Mouse (Mus musculus): Measurements from ENCODE around the gene Gm48552. TPM values are rescaled to one million over a fixed set of nuclear protein-coding genes. Genes with fewer than 3 reads are reported as not detected.

Gm48552 gene
- 1.4 TPM for polyA plus RNA-seq (2017; shearing (Covaris generic))

DNA sequence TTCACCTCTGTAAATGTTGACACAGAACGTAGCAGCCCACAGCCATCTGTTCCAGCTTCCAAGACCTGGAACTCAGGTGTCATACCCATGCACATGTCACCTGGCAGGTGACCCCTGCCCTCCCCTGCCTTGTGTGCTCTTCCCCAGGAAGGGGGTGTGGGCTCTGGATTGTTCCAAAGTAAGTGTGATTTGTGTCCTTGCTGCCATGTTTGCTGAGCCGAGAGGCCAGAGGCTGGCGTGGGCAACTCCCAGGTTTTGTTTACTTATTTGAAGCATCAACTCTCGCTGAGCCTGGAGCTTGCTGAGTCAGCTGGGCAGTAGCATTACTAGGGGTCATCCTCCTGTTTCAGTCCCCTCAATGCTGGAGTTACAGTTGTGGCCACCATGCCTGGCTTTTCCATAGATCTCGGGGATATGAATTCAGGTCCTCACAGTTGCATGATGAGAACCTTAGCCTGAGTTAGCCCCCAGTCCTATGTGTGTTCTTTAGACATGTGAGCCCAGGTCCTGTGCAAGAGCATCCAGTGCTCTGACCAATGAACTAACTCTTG lies at the start of gene Gm48552:
TSS of gene Gm48552 (plus strand) at position 501 of the 551 bp plus-strand sequence.

DNA sequence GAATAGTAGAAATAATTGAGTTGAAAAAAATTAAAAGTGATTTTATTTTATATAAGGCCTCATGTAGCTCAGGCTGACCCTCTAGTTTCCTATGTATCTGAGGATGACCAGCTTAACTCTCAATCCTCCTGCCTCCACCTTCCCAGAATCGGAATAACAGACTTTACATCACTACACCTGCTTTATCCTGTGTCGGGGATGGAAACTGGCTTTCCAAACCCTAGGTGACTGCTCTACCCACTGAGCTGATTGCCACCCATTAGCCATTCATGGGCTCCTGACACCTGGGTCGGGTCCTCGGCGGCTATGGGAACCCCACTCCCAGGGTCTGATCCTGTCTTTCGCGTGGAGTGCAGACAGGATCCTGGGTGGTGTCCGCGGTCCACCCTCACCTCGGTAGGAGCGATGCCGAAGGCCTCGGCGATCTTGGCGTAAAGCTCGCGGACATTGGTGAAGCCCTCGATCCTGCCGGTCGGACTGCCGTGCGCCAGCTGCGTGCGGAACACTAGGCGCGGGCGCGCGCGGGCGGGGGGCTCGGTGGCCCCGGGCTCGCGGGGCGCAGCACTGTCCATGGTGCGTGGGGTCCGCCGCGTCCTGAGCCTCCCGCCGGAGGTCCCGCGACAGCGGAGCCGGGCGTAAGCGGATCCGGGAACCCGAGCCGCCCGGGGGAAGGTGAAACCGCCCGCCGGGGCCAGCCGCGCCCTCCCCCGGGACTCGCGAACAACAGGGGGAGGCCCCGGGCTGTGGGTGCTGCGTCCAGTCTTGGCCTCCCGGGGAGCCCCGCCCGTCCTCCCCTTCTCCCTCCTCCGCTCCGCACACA lies 45.9 kb upstream of the Gm48552 start, which contains the start of gene Gipc3:
TSS of gene Gipc3 (minus strand) at position 581 of the 820 bp plus-strand sequence.

GRCm38 (mm10) chr10:81350351-81351063 lies 38.3 kb upstream of the Gm48552 start, which contains the start of gene Hmg20b:
Hmg20b (minus strand) TSS chr10:81350480.

DNA sequence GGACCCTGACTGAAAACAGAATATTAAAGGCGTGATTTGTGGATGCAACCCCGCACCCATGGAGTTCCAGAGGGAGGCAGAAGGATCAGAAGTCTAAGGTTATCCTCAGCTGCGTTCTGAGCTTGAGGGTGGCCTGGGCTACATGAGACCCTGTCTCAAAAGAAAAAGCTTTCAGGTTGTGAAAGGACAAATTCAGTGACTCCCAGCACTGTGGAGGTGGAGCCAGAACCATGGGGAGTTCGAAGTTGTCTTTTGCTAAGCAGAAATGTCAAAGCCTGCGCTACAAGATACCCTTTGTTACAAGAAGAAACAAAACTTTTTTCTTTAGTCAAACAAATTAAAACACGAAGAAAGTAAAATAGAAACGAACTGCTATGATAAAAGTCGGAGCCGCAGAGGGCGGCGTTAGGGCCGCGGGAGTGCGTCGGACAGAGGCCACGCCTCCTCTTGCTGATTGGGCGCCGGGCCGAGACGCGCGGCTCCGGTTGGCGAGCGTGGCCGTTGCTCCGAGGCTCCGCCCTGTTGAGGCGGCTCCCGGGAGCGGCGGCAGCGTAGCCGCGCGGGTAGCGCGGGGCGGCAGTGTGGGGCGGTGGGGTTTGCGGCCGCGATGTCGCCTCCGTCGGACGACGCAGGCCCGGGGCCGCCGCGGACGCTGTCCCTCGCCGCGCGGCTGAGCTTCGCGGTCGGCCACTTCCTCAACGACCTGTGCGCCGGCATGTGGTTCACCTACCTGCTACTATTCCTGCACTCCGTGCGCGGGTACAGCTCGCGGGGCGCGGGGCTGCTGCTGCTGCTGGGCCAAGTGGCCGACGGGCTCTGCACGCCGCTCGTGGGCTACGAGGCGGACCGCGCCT lies 31.6 kb upstream of the Gm48552 start, which contains the start of gene Mfsd12:
TSS of gene Mfsd12 (plus strand) at position 501 of the 854 bp plus-strand sequence.

GRCm38 (mm10) chr10:81365672-81366476 lies 22.9 kb upstream of the Gm48552 start, which contains the start of gene 4930404N11Rik:
4930404N11Rik (minus strand) TSS chr10:81365816.

DNA sequence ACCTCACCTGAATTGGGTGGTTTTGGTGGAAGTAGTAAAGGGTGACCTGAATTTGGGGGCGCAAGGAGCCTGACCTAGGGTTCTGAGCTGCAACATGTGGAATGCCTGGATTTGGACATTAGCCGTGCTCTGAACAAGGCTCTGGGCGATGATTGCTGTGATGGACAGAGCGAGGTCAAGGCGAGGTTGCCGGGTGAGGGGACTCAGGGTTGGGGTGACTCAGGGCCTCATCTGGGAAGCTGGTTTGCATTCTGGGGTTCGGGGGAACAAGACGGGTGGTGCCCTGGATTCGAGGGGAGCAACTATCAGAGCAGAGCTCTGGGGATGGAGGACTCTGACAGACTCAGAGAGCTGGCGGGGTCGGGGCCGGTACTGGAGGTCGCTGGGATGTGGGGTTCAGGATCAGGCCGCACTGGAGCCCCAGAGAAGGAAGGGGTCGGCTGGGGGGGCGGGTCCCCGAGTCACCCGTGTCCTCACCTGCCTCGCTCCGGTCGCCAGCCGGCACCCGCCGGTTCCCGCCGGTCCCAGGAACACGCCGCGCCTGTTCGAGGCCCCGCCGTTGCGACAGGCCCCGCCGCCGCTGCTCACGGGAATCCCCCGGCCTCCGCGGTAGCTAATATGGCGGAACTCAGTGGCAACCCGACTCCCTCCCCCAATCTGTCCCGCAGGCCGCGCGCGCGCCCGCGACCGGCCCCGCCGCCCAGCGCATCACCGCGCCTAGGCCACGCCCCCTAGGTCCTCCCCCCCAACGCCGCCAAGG lies 10.8 kb upstream of the Gm48552 start, which contains the start of gene Fzr1:
TSS of gene Fzr1 (minus strand) at position 724 of the 760 bp plus-strand sequence.

GRCm38 (mm10) chr10:81383802-81384604 lies 4.8 kb upstream of the Gm48552 start, which contains the start of the genes Dohh and Gm48551:
Dohh (plus strand) TSS chr10:81384428.
Gm48551 (plus strand) TSS chr10:81384466.

DNA sequence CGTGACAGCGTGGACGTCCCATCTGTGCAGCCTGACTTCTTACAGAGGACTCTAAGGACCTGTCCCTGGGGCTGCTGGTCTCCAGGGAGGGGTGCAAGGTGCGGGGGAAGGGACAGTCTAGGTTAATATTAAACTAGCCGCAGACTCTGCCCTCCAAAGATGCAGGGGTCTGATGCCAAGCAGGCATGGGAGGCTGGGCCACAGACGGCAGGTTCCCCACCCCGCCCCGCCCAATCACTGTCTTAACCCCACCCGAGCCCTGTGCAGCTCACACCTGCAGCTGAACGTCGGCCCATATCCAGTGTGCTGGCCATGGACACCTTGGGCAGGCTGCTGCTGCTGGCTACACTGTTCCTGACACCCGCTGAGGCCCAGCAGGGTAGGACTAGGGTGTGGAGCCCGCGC lies 4.0 kb downstream of the Gm48552 start, which contains the start of gene Smim24:
TSS of gene Smim24 (plus strand) at position 271 of the 405 bp plus-strand sequence.

Other genes starting within 250 kb of the Gm48552 start
- gene Pias4, start 221.1 kb upstream of the Gm48552 start, polyA plus RNA-seq (2017; shearing (Covaris generic)) = 51.7 TPM
- gene Eef2, start 212.4 kb upstream of the Gm48552 start, polyA plus RNA-seq (2017; shearing (Covaris generic)) = 783 TPM
- 6.7 TPM for gene Dapk3, start 206.0 kb upstream of the Gm48552 start, polyA plus RNA-seq (2017; shearing (Covaris generic))
- not detected for gene 4930442H23Rik, start 205.2 kb upstream of the Gm48552 start, polyA plus RNA-seq (2017; shearing (Covaris generic))
- gene Nmrk2, start 187.0 kb upstream of the Gm48552 start, polyA plus RNA-seq (2017; shearing (Covaris generic)) = 0.22 TPM
- gene Atcay, start 158.2 kb upstream of the Gm48552 start, polyA plus RNA-seq (2017; shearing (Covaris generic)) = 10.3 TPM
- 5.8 TPM for gene Zfr2, start 155.8 kb upstream of the Gm48552 start, polyA plus RNA-seq (2017; shearing (Covaris generic))
- gene Matk, start 136.1 kb upstream of the Gm48552 start, polyA plus RNA-seq (2017; shearing (Covaris generic)) = 166 TPM
- 109 TPM for gene Mrpl54, start 122.1 kb upstream of the Gm48552 start, polyA plus RNA-seq (2017; shearing (Covaris generic))
- 68.0 TPM for gene Apba3, start 122.0 kb upstream of the Gm48552 start, polyA plus RNA-seq (2017; shearing (Covaris generic))
- gene Tjp3, start 97.4 kb upstream of the Gm48552 start, polyA plus RNA-seq (2017; shearing (Covaris generic)) = 28.8 TPM
- 52.4 TPM for gene Pip5k1c, start 96.0 kb upstream of the Gm48552 start, polyA plus RNA-seq (2017; shearing (Covaris generic))
- gene Cactin, start 67.9 kb upstream of the Gm48552 start, polyA plus RNA-seq (2017; shearing (Covaris generic)) = 39.4 TPM
- 67.8 TPM for gene Tbxa2r, start 60.3 kb upstream of the Gm48552 start, polyA plus RNA-seq (2017; shearing (Covaris generic))
- 0.16 TPM for gene Gipc3, start 45.7 kb upstream of the Gm48552 start, polyA plus RNA-seq (2017; shearing (Covaris generic))
- 36.0 TPM for gene Hmg20b, start 38.5 kb upstream of the Gm48552 start, polyA plus RNA-seq (2017; shearing (Covaris generic))
- gene Mfsd12, start 31.5 kb upstream of the Gm48552 start, polyA plus RNA-seq (2017; shearing (Covaris generic)) = 1.9 TPM
- gene 4930404N11Rik, start 23.2 kb upstream of the Gm48552 start, polyA plus RNA-seq (2017; shearing (Covaris generic)) = 1.8 TPM
- 27.4 TPM for gene Fzr1, start 10.5 kb upstream of the Gm48552 start, polyA plus RNA-seq (2017; shearing (Covaris generic))
- gene Dohh, start 4.6 kb upstream of the Gm48552 start, polyA plus RNA-seq (2017; shearing (Covaris generic)) = 52.8 TPM
- gene Gm48551, start 4.5 kb upstream of the Gm48552 start, polyA plus RNA-seq (2017; shearing (Covaris generic)) = 6.0 TPM
- 7.1 TPM for gene Smim24, start 4.0 kb downstream of the Gm48552 start, polyA plus RNA-seq (2017; shearing (Covaris generic))
- gene Nfic, start 66.6 kb downstream of the Gm48552 start, polyA plus RNA-seq (2017; shearing (Covaris generic)) = 25.4 TPM
- gene Celf5, start 93.7 kb downstream of the Gm48552 start, polyA plus RNA-seq (2017; shearing (Covaris generic)) = 0.60 TPM
- gene Ncln, start 107.4 kb downstream of the Gm48552 start, polyA plus RNA-seq (2017; shearing (Covaris generic)) = 144 TPM
- 78.3 TPM for gene S1pr4, start 111.1 kb downstream of the Gm48552 start, polyA plus RNA-seq (2017; shearing (Covaris generic))
- gene Gna15, start 135.2 kb downstream of the Gm48552 start, polyA plus RNA-seq (2017; shearing (Covaris generic)) = 32.8 TPM
- 6.9 TPM for gene Gna11, start 156.2 kb downstream of the Gm48552 start, polyA plus RNA-seq (2017; shearing (Covaris generic))
- 181 TPM for gene Aes, start 170.5 kb downstream of the Gm48552 start, polyA plus RNA-seq (2017; shearing (Covaris generic))
- gene Tle2, start 185.6 kb downstream of the Gm48552 start, polyA plus RNA-seq (2017; shearing (Covaris generic)) = 3.9 TPM
- gene Tle6, start 212.1 kb downstream of the Gm48552 start, polyA plus RNA-seq (2017; shearing (Covaris generic)) = 0.45 TPM
- gene BC025920, start 217.3 kb downstream of the Gm48552 start, polyA plus RNA-seq (2017; shearing (Covaris generic)) = 2.6 TPM
- 19.8 TPM for gene Sirt6, start 238.8 kb downstream of the Gm48552 start, polyA plus RNA-seq (2017; shearing (Covaris generic))
- 0.63 TPM for gene Ankrd24, start 239.5 kb downstream of the Gm48552 start, polyA plus RNA-seq (2017; shearing (Covaris generic))

Measured in inflammation-experienced regulatory T-cells, adult 16 weeks (primary cell).